Mouse (Mus musculus): ENCODE results near the gene Sppl2b. TPM values are rescaled to one million over a fixed set of nuclear protein-coding genes. Genes with fewer than 3 reads are reported as not detected.

Sppl2b gene
- polyA plus RNA-seq, 1 experiment, result 110 TPM

- no peak for TF ChIP-seq POLR2A (IDR thresholded peaks at IDR 0.05; ENCODE audit: borderline replicate concordance, extremely low read depth, insufficient read depth, insufficient read length, poor library complexity, severe bottlenecking)
- no peak for TF ChIP-seq CTCF (IDR thresholded peaks at IDR 0.05; ENCODE audit: borderline replicate concordance, extremely low read depth, insufficient read depth, insufficient read length)
- DNase-seq (ENCODE audit: low read depth), result no peak
Observed at GRCm38 (mm10) chr10:80880901-80881300, 25.8 kb downstream of the Sppl2b start.

DNA sequence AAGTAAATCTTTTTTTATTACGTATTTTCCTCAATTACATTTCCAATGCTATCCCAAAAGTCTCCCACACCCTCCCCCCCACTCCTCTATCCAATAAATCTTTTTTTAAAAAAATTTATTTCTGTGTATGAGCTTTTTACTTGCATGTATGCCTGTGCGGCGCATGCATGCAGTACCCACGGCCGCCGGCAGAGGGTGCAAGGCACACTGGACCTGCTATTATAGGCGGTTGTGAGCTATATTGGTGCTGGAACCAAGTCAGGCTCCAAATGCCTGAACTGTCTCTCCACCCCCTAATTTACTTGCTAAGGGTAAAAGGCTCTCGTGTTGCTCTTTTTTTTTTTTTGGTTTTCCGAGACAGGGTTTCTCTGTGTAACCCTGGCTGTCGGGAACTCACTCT, 26.2 kb downstream of the Sppl2b start:
- DNase-seq (ENCODE audit: low read depth), result peak; percentile 72
- TF ChIP-seq CTCF (IDR thresholded peaks at IDR 0.05; ENCODE audit: borderline replicate concordance, extremely low read depth, insufficient read depth, insufficient read length) (peak; percentile 90), POLR2A (IDR thresholded peaks at IDR 0.05; ENCODE audit: borderline replicate concordance, extremely low read depth, insufficient read depth, insufficient read length, poor library complexity, severe bottlenecking) (no peak)

- DNase-seq (ENCODE audit: low read depth), result no peak
- no peak for TF ChIP-seq POLR2A (IDR thresholded peaks at IDR 0.05; ENCODE audit: borderline replicate concordance, extremely low read depth, insufficient read depth, insufficient read length, poor library complexity, severe bottlenecking)
- TF ChIP-seq CTCF (IDR thresholded peaks at IDR 0.05; ENCODE audit: borderline replicate concordance, extremely low read depth, insufficient read depth, insufficient read length), result no peak
Observed at GRCm38 (mm10) chr10:80887181-80887580, 32.1 kb downstream of the Sppl2b start.

GRCm38 (mm10) chr10:80895100-80895499, 40.0 kb downstream of the Sppl2b start:
- DNase-seq (ENCODE audit: low read depth), result no peak
- TF ChIP-seq CTCF (IDR thresholded peaks at IDR 0.05; ENCODE audit: borderline replicate concordance, extremely low read depth, insufficient read depth, insufficient read length), result no peak
- no peak for TF ChIP-seq POLR2A (IDR thresholded peaks at IDR 0.05; ENCODE audit: borderline replicate concordance, extremely low read depth, insufficient read depth, insufficient read length, poor library complexity, severe bottlenecking)

DNA sequence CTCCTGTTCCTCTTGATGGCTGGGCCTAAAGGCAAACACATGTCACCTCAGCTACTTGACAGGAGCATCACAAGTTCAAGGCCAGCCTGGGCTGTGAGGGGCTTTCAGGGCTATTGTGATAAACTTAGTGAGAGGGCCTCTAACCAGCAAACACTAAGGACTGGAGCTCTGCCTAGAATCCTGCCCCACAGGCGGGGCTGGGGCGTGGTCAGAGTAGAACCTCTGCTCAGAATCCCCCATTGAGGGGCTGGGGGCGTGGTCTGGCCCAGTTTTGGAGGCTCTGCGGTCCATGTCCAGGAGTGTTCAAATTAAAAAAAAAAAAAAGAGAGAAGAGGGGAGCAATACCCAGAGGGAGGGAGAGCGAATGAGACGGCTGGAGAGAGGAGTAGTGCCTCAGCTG, 40.6 kb downstream of the Sppl2b start:
- TF ChIP-seq CTCF (IDR thresholded peaks at IDR 0.05; ENCODE audit: borderline replicate concordance, extremely low read depth, insufficient read depth, insufficient read length) (no peak), POLR2A (IDR thresholded peaks at IDR 0.05; ENCODE audit: borderline replicate concordance, extremely low read depth, insufficient read depth, insufficient read length, poor library complexity, severe bottlenecking) (no peak)
- no peak for DNase-seq (ENCODE audit: low read depth)

- TF ChIP-seq POLR2A (IDR thresholded peaks at IDR 0.05; ENCODE audit: borderline replicate concordance, extremely low read depth, insufficient read depth, insufficient read length, poor library complexity, severe bottlenecking) (no peak), CTCF (IDR thresholded peaks at IDR 0.05; ENCODE audit: borderline replicate concordance, extremely low read depth, insufficient read depth, insufficient read length) (no peak)
- no peak for DNase-seq (ENCODE audit: low read depth)
Observed at GRCm38 (mm10) chr10:80896581-80897485, 41.8 kb downstream of the Sppl2b start.

GRCm38 (mm10) chr10:80897861-80898510, 42.9 kb downstream of the Sppl2b start:
- DNase-seq (ENCODE audit: low read depth), result peak; percentile 17
- TF ChIP-seq POLR2A (IDR thresholded peaks at IDR 0.05; ENCODE audit: borderline replicate concordance, extremely low read depth, insufficient read depth, insufficient read length, poor library complexity, severe bottlenecking) (no peak), CTCF (IDR thresholded peaks at IDR 0.05; ENCODE audit: borderline replicate concordance, extremely low read depth, insufficient read depth, insufficient read length) (no peak)

- no peak for DNase-seq (ENCODE audit: low read depth)
- TF ChIP-seq CTCF (IDR thresholded peaks at IDR 0.05; ENCODE audit: borderline replicate concordance, extremely low read depth, insufficient read depth, insufficient read length) (no peak), POLR2A (IDR thresholded peaks at IDR 0.05; ENCODE audit: borderline replicate concordance, extremely low read depth, insufficient read depth, insufficient read length, poor library complexity, severe bottlenecking) (no peak)
Observed at GRCm38 (mm10) chr10:80899074-80899473, 44.0 kb downstream of the Sppl2b start.

DNA sequence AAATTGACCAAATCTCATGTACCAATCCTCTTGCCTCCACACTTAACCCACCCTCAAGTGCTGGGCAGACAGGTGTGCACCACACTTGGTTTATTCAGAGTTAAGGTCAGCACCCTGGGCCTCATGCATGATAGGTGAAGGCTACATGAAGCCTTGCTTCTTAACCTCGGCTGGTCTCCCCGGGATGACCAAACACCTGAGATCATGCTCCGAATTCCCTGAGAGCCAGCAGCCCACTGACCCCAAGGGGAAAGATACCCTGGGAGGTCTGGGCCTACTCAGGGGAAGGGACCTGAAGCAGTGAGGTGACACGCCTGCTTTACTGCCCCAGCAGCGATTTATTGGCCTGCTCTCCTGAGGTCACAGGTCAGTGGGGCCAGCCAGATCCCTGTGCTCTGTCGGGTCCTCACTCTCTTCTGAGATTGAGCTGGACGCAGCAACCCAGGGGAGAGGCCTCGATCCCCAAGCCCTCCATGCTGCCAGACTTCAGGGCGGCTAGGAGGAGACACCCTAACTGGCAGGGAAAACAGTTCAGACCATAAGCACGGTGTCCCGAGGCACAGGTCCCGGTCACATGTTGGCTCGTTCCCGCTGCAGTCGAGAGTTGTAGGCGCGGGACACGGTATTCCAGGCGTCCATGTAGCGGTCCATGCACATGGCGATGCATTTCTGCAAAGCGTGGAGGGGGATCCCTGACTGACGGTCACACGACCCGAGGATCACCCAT, 44.7 kb downstream of the Sppl2b start:
- TF ChIP-seq POLR2A (IDR thresholded peaks at IDR 0.05; ENCODE audit: borderline replicate concordance, extremely low read depth, insufficient read depth, insufficient read length, poor library complexity, severe bottlenecking) (no peak), CTCF (IDR thresholded peaks at IDR 0.05; ENCODE audit: borderline replicate concordance, extremely low read depth, insufficient read depth, insufficient read length) (no peak)
- no peak for DNase-seq (ENCODE audit: low read depth)

GRCm38 (mm10) chr10:80900318-80901247, 45.5 kb downstream of the Sppl2b start, which contains the start of gene Timm13:
Timm13 (minus strand) TSS chr10:80900969.
- TF ChIP-seq CTCF (IDR thresholded peaks at IDR 0.05; ENCODE audit: borderline replicate concordance, extremely low read depth, insufficient read depth, insufficient read length), result no peak
- peak; percentile 51; the same call in 1 of the 2 replicates for TF ChIP-seq POLR2A (IDR thresholded peaks at IDR 0.05; ENCODE audit: borderline replicate concordance, extremely low read depth, insufficient read depth, insufficient read length, poor library complexity, severe bottlenecking)
- peak; percentile 100 for DNase-seq (ENCODE audit: low read depth)
